Mouse (Mus musculus) c-Kit-positive CD71-negative TER-119-negative erythroid progenitor cells, embryonic 14.5 days (primary cell): ENCODE data around the gene Slc10a1.

Experiments
- DNase-seq: peaks from one replicate; pipeline ENCODE4 v3.0.0-alpha.2; 2013; ENCODE audit warnings: low read depth

Gene Slc10a1

GRCm38 (mm10) chr12:80927518-80927917, 41.0 kb downstream of the Slc10a1 start:
- DNase-seq, result no peak

- no peak for DNase-seq
Observed at GRCm38 (mm10) chr12:80926550-80926949, 42.0 kb downstream of the Slc10a1 start.

GRCm38 (mm10) chr12:80925919-80926318, 42.6 kb downstream of the Slc10a1 start:
- DNase-seq, result no peak

- no peak for DNase-seq
Observed at GRCm38 (mm10) chr12:80924205-80924604, 44.3 kb downstream of the Slc10a1 start.

GRCm38 (mm10) chr12:80923602-80924001, 44.9 kb downstream of the Slc10a1 start:
- DNase-seq, result no peak

- no peak for DNase-seq
Observed at GRCm38 (mm10) chr12:80922869-80923268, 45.6 kb downstream of the Slc10a1 start.

- no peak for DNase-seq
Observed at GRCm38 (mm10) chr12:80921301-80921700, 47.2 kb downstream of the Slc10a1 start.

GRCm38 (mm10) chr12:80917764-80918163, 50.7 kb downstream of the Slc10a1 start:
- peak; percentile 37 for DNase-seq

- DNase-seq, result no peak
Observed at GRCm38 (mm10) chr12:80909631-80910030, 58.9 kb downstream of the Slc10a1 start.
